Mouse (Mus musculus): ENCODE results near the gene Zswim8.

- TF ChIP-seq CTCF (IDR thresholded peaks at IDR 0.05; ENCODE audit: insufficient read depth, low read depth, low read length) (no peak), POLR2A (IDR thresholded peaks at IDR 0.05; ENCODE audit: insufficient read depth, low read depth, low read length) (no peak)
Observed at GRCm38 (mm10) chr14:20667469-20667868, 39.9 kb upstream of the Zswim8 start.
